Mouse (Mus musculus): ENCODE measurements around the gene Lrrc56.

The Lrrc56 gene

GRCm38 (mm10) chr7:141193948-141194347 lies at the start of gene Lrrc56, which contains the start of gene Hras:
TSS of gene Lrrc56 (plus strand) at chr7:141194157.
TSS of gene Hras (minus strand) at chr7:141194005.
- ChIA-PET CTCF (interaction anchor here (0.5 to 2.2 kb wide), 12 partner anchors 10 to 286 kb away, joined by 3 to 9 read pairs (median 5); partner anchors contain the start of genes Phrf1 (in 1 of the 4), Ptdss2 (in 1 of the 4) and Rassf7 (in 1 of the 4)), POLR2A (interaction anchor here (0.6 to 4.9 kb wide), 66 partner anchors 9 to 1079 kb away, joined by 3 to 84 read pairs (median 4); partner anchors contain the start of genes Rassf7 (in 4 of the 4), Phrf1 (in 2 of the 4), Ptdss2 (in 2 of the 4) and Rnh1 (in 2 of the 4))

- ChIA-PET CTCF (interaction anchor here in 3 of 4 experiments (0.6 to 1.4 kb wide), 7 partner anchors 14 to 229 kb away, joined by 3 to 5 read pairs (median 3); partner anchors contain the start of gene Rnh1 (in 2 of the 3)), POLR2A (interaction anchor here in 2 of 4 experiments (1.0 to 6.9 kb wide), 14 partner anchors 10 to 53 kb away, joined by 3 to 77 read pairs (median 4); partner anchors contain the start of genes Ptdss2 (in 1 of the 2), Rnh1 (in 1 of the 2) and Sigirr (in 1 of the 2))
These were observed 49.3 kb upstream of the Lrrc56 start for GRCm38 (mm10) chr7:141144650-141145049.

GRCm38 (mm10) chr7:141145403-141145802 lies 48.6 kb upstream of the Lrrc56 start:
- ChIA-PET POLR2A (interaction anchor here in 3 of 4 experiments (0.6 to 6.9 kb wide), 20 partner anchors 11 to 155 kb away, joined by 3 to 77 read pairs (median 4); partner anchors contain the start of genes Ptdss2 (in 1 of the 3), Rassf7 (in 1 of the 3), Rnh1 (in 1 of the 3) and Sigirr (in 1 of the 3)), CTCF (interaction anchor here (0.5 to 1.4 kb wide), 8 partner anchors 13 to 1445 kb away, joined by 3 to 5 read pairs (median 3); partner anchors contain the start of genes Rnh1 (in 2 of the 4) and Odf3 (in 1 of the 4))

- CTCF ChIA-PET, result interaction anchor here in 3 of 4 experiments (0.5 to 1.4 kb wide), 4 partner anchors 31 to 1446 kb away, joined by 3 to 5 read pairs (median 4); partner anchors contain the start of gene Odf3 (in 1 of the 3)
- POLR2A ChIA-PET, result interaction anchor here (0.6 to 6.9 kb wide), 17 partner anchors 11 to 156 kb away, joined by 3 to 77 read pairs (median 5); partner anchors contain the start of genes Ptdss2 (in 2 of the 4), Rassf7 (in 1 of the 4) and Rnh1 (in 1 of the 4)
These were observed 47.8 kb upstream of the Lrrc56 start for GRCm38 (mm10) chr7:141146043-141146595.

- ChIA-PET POLR2A (interaction anchor here in 3 of 4 experiments (0.6 to 6.9 kb wide), 22 partner anchors 11 to 268 kb away, joined by 3 to 77 read pairs (median 8); partner anchors contain the start of genes Ptdss2 (in 3 of the 3), Rassf7 (in 2 of the 3), Sigirr (in 2 of the 3) and B4galnt4 (in 1 of the 3)), CTCF (interaction anchor here in 3 of 4 experiments (0.6 to 1.1 kb wide), 5 partner anchors 24 to 282 kb away, joined by 3 to 5 read pairs (median 3); partner anchors contain the start of gene Cend1 (in 1 of the 3))
These were observed 46.9 kb upstream of the Lrrc56 start for GRCm38 (mm10) chr7:141147044-141147443.

GRCm38 (mm10) chr7:141148639-141149038 lies 45.3 kb upstream of the Lrrc56 start:
- ChIA-PET CTCF (interaction anchor here in 3 of 4 experiments (0.6 to 2.2 kb wide), 10 partner anchors 8 to 353 kb away, joined by 3 to 8 read pairs (median 4); partner anchors contain the start of genes Ptdss2 (in 1 of the 3), Rassf7 (in 1 of the 3) and Sigirr (in 1 of the 3)), POLR2A (interaction anchor here (0.6 to 6.9 kb wide), 52 partner anchors 9 to 328 kb away, joined by 3 to 77 read pairs (median 4); partner anchors contain the start of genes Ptdss2 (in 3 of the 4), Rassf7 (in 2 of the 4), Taldo1 (in 2 of the 4) and B4galnt4 (in 1 of the 4))

- CTCF ChIA-PET, result interaction anchor here in 1 of 4 experiments (1.2 kb wide), 1 partner anchor 67 kb away, joined by 3 read pairs; no protein-coding TSS in a partner anchor
- POLR2A ChIA-PET, result interaction anchor here in 2 of 4 experiments (1.3 to 4.6 kb wide), 4 partner anchors 8 to 57 kb away, joined by 3 to 20 read pairs (median 4); no protein-coding TSS in a partner anchor
These were observed 38.6 kb upstream of the Lrrc56 start for GRCm38 (mm10) chr7:141155362-141155761.

- CTCF ChIA-PET, result interaction anchor here in 2 of 4 experiments (0.6 to 2.6 kb wide), 7 partner anchors 12 to 261 kb away, joined by 3 to 6 read pairs (median 3); no protein-coding TSS in a partner anchor
- POLR2A ChIA-PET, result interaction anchor here (0.6 to 10.4 kb wide), 30 partner anchors 8 to 191 kb away, joined by 3 to 77 read pairs (median 4); partner anchors contain the start of genes Ptdss2 (in 2 of the 4), Rnh1 (in 2 of the 4), Hras (in 1 of the 4) and Lrrc56 (in 1 of the 4)
These were observed 29.6 kb upstream of the Lrrc56 start for GRCm38 (mm10) chr7:141164397-141164796.

GRCm38 (mm10) chr7:141164850-141165249 lies 29.1 kb upstream of the Lrrc56 start:
- ChIA-PET POLR2A (interaction anchor here in 3 of 4 experiments (0.6 to 10.4 kb wide), 23 partner anchors 8 to 191 kb away, joined by 3 to 77 read pairs (median 4); partner anchors contain the start of genes Ptdss2 (in 2 of the 3), Rassf7 (in 1 of the 3) and Rnh1 (in 1 of the 3)), CTCF (interaction anchor here in 2 of 4 experiments (0.6 to 2.6 kb wide), 6 partner anchors 12 to 22 kb away, joined by 3 to 6 read pairs (median 4); no protein-coding TSS in a partner anchor)

GRCm38 (mm10) chr7:141167901-141168517 lies 25.9 kb upstream of the Lrrc56 start:
- ChIA-PET POLR2A (interaction anchor here in 3 of 4 experiments (0.5 to 10.4 kb wide), 20 partner anchors 11 to 1035 kb away, joined by 3 to 77 read pairs (median 4); partner anchors contain the start of genes Sigirr (in 2 of the 3), Ptdss2 (in 1 of the 3) and Rassf7 (in 1 of the 3)), CTCF (interaction anchor here in 1 of 4 experiments (1.0 kb wide), 1 partner anchor 8 kb away, joined by 4 read pairs; no protein-coding TSS in a partner anchor)

GRCm38 (mm10) chr7:141168518-141168953 lies 25.4 kb upstream of the Lrrc56 start:
- POLR2A ChIA-PET, result interaction anchor here in 3 of 4 experiments (0.8 to 10.4 kb wide), 16 partner anchors 14 to 260 kb away, joined by 3 to 77 read pairs (median 4); partner anchors contain the start of genes Sigirr (in 2 of the 3), Ptdss2 (in 1 of the 3) and Rassf7 (in 1 of the 3)
- CTCF ChIA-PET, result interaction anchor here in 1 of 4 experiments (1.0 kb wide), 1 partner anchor 8 kb away, joined by 4 read pairs; no protein-coding TSS in a partner anchor

GRCm38 (mm10) chr7:141169300-141169699 lies 24.7 kb upstream of the Lrrc56 start:
- ChIA-PET CTCF (no interaction called here), POLR2A (interaction anchor here in 2 of 4 experiments (0.8 to 10.4 kb wide), 7 partner anchors 14 to 78 kb away, joined by 3 to 77 read pairs (median 3); partner anchors contain the start of gene Sigirr (in 1 of the 2))

GRCm38 (mm10) chr7:141169866-141170265 lies 24.1 kb upstream of the Lrrc56 start:
- POLR2A ChIA-PET, result interaction anchor here in 2 of 4 experiments (0.8 to 1.4 kb wide), 6 partner anchors 8 to 78 kb away, joined by 3 to 6 read pairs (median 3); no protein-coding TSS in a partner anchor
- CTCF ChIA-PET, result no interaction called here

GRCm38 (mm10) chr7:141172116-141173006 lies 21.6 kb upstream of the Lrrc56 start, which contains the start of gene Rnh1:
TSS of gene Rnh1 (minus strand) at chr7:141172857.
- CTCF ChIA-PET, result interaction anchor here in 3 of 4 experiments (0.6 to 1.6 kb wide), 8 partner anchors 27 to 277 kb away, joined by 3 to 5 read pairs (median 4); partner anchors contain the start of gene Rassf7 (in 1 of the 3)
- POLR2A ChIA-PET, result interaction anchor here in 3 of 4 experiments (0.5 to 2.7 kb wide), 57 partner anchors 8 to 347 kb away, joined by 3 to 20 read pairs (median 4); partner anchors contain the start of genes Rassf7 (in 3 of the 3), Hras (in 2 of the 3), Lrrc56 (in 2 of the 3) and Ptdss2 (in 2 of the 3)

- ChIA-PET CTCF (interaction anchor here in 1 of 4 experiments (0.6 to 1.6 kb wide), 5 partner anchors 28 to 265 kb away, joined by 3 to 6 read pairs (median 4); partner anchors contain the start of gene Rassf7), POLR2A (interaction anchor here in 3 of 4 experiments (0.5 to 2.7 kb wide), 52 partner anchors 9 to 1249 kb away, joined by 3 to 20 read pairs (median 4); partner anchors contain the start of genes Rassf7 (in 3 of the 3), Hras (in 2 of the 3), Lrrc56 (in 2 of the 3) and Eps8l2 (in 1 of the 3))
These were observed 20.6 kb upstream of the Lrrc56 start for GRCm38 (mm10) chr7:141173323-141173850.
